Mouse (Mus musculus) central nervous system, embryonic 14 days (tissue): Measurements from ENCODE around the gene Nop14. TPM values are rescaled to one million over a fixed set of nuclear protein-coding genes. Genes with fewer than 3 reads are reported as not detected.

Experiments used
- polyA plus RNA-seq: library from polyadenylated mRNA; depleted of rRNA; stranded (reverse); fragments of >200 nt; gene quantifications from 2 replicates; pipeline ENCODE4 v1.2.3, GENCODE M21; 2012; rRNA removed

Nop14 gene
- polyA plus RNA-seq = 28.0 and 30.0 TPM in 2 replicates

DNA sequence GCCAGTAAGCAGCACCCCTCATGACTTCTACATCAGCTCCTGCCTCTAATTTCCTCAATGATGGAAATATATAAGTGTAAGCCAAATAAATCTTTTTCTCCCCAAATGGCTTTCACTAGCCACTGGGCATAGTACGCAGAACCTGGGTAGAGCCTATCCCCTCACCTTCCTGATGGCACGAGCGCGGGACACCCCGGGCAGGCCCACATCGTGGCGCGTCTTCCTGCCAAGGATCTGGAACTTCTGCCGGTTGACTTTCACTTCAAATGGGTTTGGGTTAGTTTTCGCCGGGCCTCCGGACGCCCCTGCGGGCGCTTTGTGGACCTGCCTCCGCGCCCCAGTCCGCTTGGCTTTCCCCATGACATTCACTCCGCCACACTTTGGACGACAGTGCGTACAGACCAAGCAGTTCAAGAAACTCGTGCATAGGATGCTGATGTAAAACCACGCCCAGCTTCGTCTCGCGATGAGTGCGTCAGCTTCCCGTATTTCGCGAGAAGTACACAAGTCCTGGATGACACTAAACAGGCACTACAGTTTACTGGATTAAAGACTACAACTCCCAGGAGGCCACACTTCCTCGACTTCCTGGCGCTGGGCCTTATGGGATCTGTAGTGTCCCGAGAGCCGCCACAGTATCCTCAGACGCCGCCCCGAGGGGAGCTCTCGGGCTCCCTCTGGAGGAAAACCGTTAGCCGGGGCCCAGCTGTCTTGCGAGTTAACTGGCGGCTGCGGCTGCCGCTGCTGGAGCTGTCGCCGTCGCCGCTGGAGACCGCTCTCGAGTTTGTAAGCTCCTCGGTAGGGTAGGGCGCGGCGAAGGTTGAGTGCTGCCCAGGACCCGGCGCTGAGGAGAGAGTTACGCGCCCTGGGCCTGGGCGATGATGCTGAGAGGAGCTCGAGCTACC is at the start of gene Nop14, which contains the start of gene Grk4:
Gene Nop14 (minus strand): TSS at position 463 of the 905 bp plus-strand sequence.
Gene Grk4 (plus strand): TSS at position 694 of the 905 bp plus-strand sequence.

DNA sequence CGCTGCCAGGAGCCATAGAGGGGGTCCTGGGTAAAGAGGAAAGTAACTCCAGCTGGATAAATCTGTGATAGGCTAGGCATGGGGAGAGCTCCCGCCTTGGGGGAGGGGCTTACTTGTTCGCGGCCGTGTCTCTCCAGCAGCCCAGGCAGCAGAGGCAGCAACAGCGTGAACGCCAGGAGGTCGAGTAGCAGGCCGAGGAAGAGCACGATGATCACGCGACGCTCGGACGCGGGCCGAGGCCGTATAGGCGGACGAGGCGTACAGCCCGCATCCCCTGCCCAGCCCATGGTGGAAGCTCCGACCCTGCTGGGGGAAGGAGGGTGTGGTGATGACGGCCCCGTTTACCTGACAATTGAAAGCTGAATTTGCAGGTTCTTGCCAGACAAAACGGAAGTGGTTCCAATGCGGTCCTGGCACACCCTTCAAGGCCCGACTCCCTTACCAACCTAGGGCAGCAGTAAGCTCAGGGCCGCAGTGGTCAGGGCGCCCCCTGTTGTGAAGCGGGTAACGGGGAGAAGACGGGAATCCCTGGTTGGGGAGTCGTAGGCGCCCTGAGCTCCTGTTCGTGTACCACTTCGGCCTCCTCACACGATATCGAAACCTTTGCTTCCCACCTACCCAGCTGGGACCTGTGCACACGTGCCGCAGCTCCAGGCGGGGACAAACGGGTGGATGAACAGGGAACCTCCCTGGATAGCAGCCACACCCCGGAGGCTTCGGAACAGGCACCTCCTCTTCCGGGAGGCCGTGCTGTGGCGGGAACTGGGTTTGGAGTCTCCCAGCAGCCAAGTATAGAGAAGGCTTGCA is 23.3 kb downstream of the Nop14 start, which contains the start of gene Mfsd10:
Gene Mfsd10 (minus strand): TSS at position 732 of the 807 bp plus-strand sequence.

Other genes starting within 250 kb of the Nop14 start
- gene Tnip2, start 146.2 kb downstream of the Nop14 start, polyA plus RNA-seq = 9.8 and 13.6 TPM in 2 replicates
- 39.0 and 42.5 TPM in 2 replicates for gene Sh3bp2, start 134.3 kb downstream of the Nop14 start, polyA plus RNA-seq
- 240 and 246 TPM in 2 replicates for gene Add1, start 86.5 kb downstream of the Nop14 start, polyA plus RNA-seq
- 172 and 189 TPM in 2 replicates for gene Mfsd10, start 22.9 kb downstream of the Nop14 start, polyA plus RNA-seq
- gene Grk4, start 231 bp upstream of the Nop14 start, polyA plus RNA-seq = 2.5 and 3.8 TPM in 2 replicates
- 25.7 and 26.4 TPM in 2 replicates for gene Htt, start 101.6 kb upstream of the Nop14 start, polyA plus RNA-seq
- 7.6 and 8.2 TPM in 2 replicates for gene Msantd1, start 247.9 kb upstream of the Nop14 start, polyA plus RNA-seq